Mouse (Mus musculus): ENCODE measurements around the gene Phf8.

DNA sequence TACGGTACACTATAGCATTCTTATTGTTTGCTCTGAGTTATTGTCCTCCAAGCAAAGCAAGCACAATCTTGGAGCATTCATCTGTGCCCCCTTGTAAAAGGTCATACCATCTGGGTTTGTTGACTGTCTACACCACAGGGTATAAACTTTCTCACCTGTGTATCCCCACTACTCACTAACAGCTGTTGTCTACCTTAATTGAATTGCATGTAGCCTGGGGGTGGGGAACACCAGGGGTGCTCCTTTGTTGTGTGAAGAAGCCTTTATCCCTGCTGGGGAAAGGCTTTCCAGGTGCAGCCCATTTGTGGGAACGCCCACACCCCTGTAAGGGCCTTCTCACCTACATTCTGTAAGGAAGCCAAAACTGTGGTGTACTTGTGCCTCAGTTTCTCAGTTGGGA is 133.3 kb downstream of the Phf8 start:
- no peak for TF ChIP-seq SMC3 (IDR thresholded peaks at IDR 0.05; ENCODE audit: low read depth, low read length)
- no peak for TF ChIP-seq CTCF (conservative IDR thresholded peaks at IDR 0.05 in 1 of 2, IDR thresholded peaks at IDR 0.05 in 1 of 2; ENCODE audit: low read depth in 2 of 2, low read length in 2 of 2)
- no peak for TF ChIP-seq E2F4 (IDR thresholded peaks at IDR 0.05; ENCODE audit: insufficient replicate concordance, low read depth, low read length)
